Mouse (Mus musculus) small intestine, adult 2 months (tissue): ENCODE data around the gene Zfp740. TPM values are rescaled to one million over a fixed set of nuclear protein-coding genes. Genes with fewer than 3 reads are reported as not detected.
A peak's percentile ranks its signal among the peaks of the same experiment; 100 is the strongest.

Experiments
- H3K27ac ChIP-seq: fragments of 200-500 bp; 2 replicates; pipeline ENCODE4 v1.5.1; 2012; ENCODE audit warnings: low read depth, low read length, control low read depth, inconsistent platforms; ENCODE audit not compliant: insufficient read depth
- H3K27me3 ChIP-seq: fragments of 200-500 bp; 2 replicates; pipeline ENCODE4 v1.6.1; 2012; ENCODE audit warnings: mild to moderate bottlenecking, moderate library complexity, low read length, inconsistent platforms; ENCODE audit not compliant: control insufficient read depth, insufficient read depth
- H3K36me3 ChIP-seq: fragments of 200-500 bp; 2 replicates; pipeline ENCODE4 v1.6.1; 2012; ENCODE audit warnings: mild to moderate bottlenecking, low read length, control low read depth, inconsistent platforms; ENCODE audit not compliant: control insufficient read depth, insufficient read depth
- H3K4me1 ChIP-seq: fragments of 200-500 bp; 2 replicates; pipeline ENCODE4 v1.6.1; 2012; ENCODE audit warnings: low read length, inconsistent platforms, mixed read lengths; ENCODE audit not compliant: control insufficient read depth, insufficient read depth, insufficient read length
- H3K4me3 ChIP-seq: fragments of 200-500 bp; 2 replicates; pipeline ENCODE4 v1.5.1; 2012; ENCODE audit warnings: low read depth, mild to moderate bottlenecking, control low read depth, inconsistent platforms, low read length, moderate library complexity
- CTCF ChIP-seq: fragments of 200-500 bp; IDR thresholded peaks from 2 replicates; pipeline ENCODE4 v1.5.1; 2012; ENCODE audit warnings: low read depth, mild to moderate bottlenecking, control low read depth, inconsistent platforms, low read length, moderate library complexity, mixed read lengths; ENCODE audit not compliant: insufficient replicate concordance, insufficient read length; ENCODE audit errors: extremely low read depth
- POLR2A ChIP-seq: fragments of 200-500 bp; IDR thresholded peaks from 2 replicates; pipeline ENCODE4 v1.6.1; 2012; ENCODE audit warnings: low read depth, mild to moderate bottlenecking, control low read depth, inconsistent platforms, low read length, moderate library complexity
- WGBS: fragments of 180-500 bp; shearing (Covaris S2); methylation state at CpG from one replicate; pipeline ENCODE4 v1.1.7; 2018; 5-methylcytosine and 5-hydroxymethylcytosine counted together
- polyA plus RNA-seq: library from polyadenylated mRNA; depleted of rRNA; stranded (reverse); fragments of >200 nt; gene quantifications from 2 replicates; pipeline ENCODE4 v1.2.3, GENCODE M21; 2012

The Zfp740 gene
- polyA plus RNA-seq, 1 experiment, result 13.4 TPM

- H3K4me3 ChIP-seq, result no peak overlapping the region
- no peaks in the 10 kb centered on the region for H3K36me3 ChIP-seq
- H3K4me1 ChIP-seq, result peaks cover 19% of the 10 kb centered on the region
- H3K27me3 ChIP-seq, result no peaks in the 10 kb centered on the region
- H3K27ac ChIP-seq, result no peak overlapping the region
- no peak; the same call in 1 of the 2 replicates for TF ChIP-seq POLR2A
- no peak for TF ChIP-seq CTCF
- WGBS, result 83% methylated on average over 11 of the region's 11 CpGs
Measured at GRCm38 (mm10) chr15:102239851-102240250, 36.8 kb downstream of the Zfp740 start.

GRCm38 (mm10) chr15:102240607-102241006 lies 37.6 kb downstream of the Zfp740 start:
- Histone ChIP-seq H3K36me3 (no peaks in the 10 kb centered on the region), H3K27ac (no peak overlapping the region), H3K4me1 (peaks cover 16% of the 10 kb centered on the region), H3K27me3 (no peaks in the 10 kb centered on the region), H3K4me3 (no peak overlapping the region)
- WGBS, result 84% methylated on average over 4 of the region's 4 CpGs
- TF ChIP-seq POLR2A, result no peak
- TF ChIP-seq CTCF, result no peak

- no peaks in the 10 kb centered on the region for H3K27me3 ChIP-seq
Measured at GRCm38 (mm10) chr15:102242404-102243228, 39.6 kb downstream of the Zfp740 start.

GRCm38 (mm10) chr15:102243229-102244190 lies 40.5 kb downstream of the Zfp740 start:
- H3K4me3 ChIP-seq, result peak overlapping the region; percentile 52
- 22% methylated on average over 22 of the region's 22 CpGs for WGBS
- TF ChIP-seq CTCF (no peak), POLR2A (no peak)

More at GRCm38 (mm10) chr15:102242404-102243228, 39.6 kb downstream of the Zfp740 start:
- H3K4me1 ChIP-seq, result peaks cover 13% of the 10 kb centered on the region
- no peaks in the 10 kb centered on the region for H3K36me3 ChIP-seq
- peak overlapping the region; percentile 52; the same call in 1 of the 2 replicates for H3K4me3 ChIP-seq
- H3K27ac ChIP-seq, result no peak overlapping the region
- no peak for TF ChIP-seq POLR2A
- TF ChIP-seq CTCF, result no peak
- 75% methylated on average over 12 of the region's 12 CpGs for WGBS

GRCm38 (mm10) chr15:102244306-102245191 lies 41.5 kb downstream of the Zfp740 start:
- H3K4me1 ChIP-seq, result peaks cover 15% of the 10 kb centered on the region
- peak overlapping the region; percentile 33 for H3K4me3 ChIP-seq

More at GRCm38 (mm10) chr15:102243229-102244190, 40.5 kb downstream of the Zfp740 start:
- Histone ChIP-seq H3K27me3 (peaks cover 2% of the 10 kb centered on the region), H3K36me3 (no peaks in the 10 kb centered on the region), H3K27ac (peak overlapping the region; percentile 25; the same call in 1 of the 2 replicates), H3K4me1 (peaks cover 15% of the 10 kb centered on the region)

GRCm38 (mm10) chr15:102245461-102245881 lies 42.4 kb downstream of the Zfp740 start:
- TF ChIP-seq CTCF (no peak), POLR2A (no peak)
- 17% methylated on average over 14 of the region's 14 CpGs for WGBS
- Histone ChIP-seq H3K4me1 (peaks cover 15% of the 10 kb centered on the region), H3K36me3 (no peaks in the 10 kb centered on the region), H3K4me3 (peak overlapping the region; percentile 85), H3K27me3 (peaks cover 4% of the 10 kb centered on the region), H3K27ac (peak overlapping the region; percentile 67)

More at GRCm38 (mm10) chr15:102244306-102245191, 41.5 kb downstream of the Zfp740 start:
- peak overlapping the region; percentile 67; the same call in 1 of the 2 replicates for H3K27ac ChIP-seq
- TF ChIP-seq POLR2A, result no peak
- TF ChIP-seq CTCF, result no peak
- WGBS, result 27% methylated on average over 17 of the region's 19 CpGs
- no peaks in the 10 kb centered on the region for H3K36me3 ChIP-seq
- peaks cover 2% of the 10 kb centered on the region for H3K27me3 ChIP-seq
